Comparison of ENCODE assay signal across 21 mouse cellular contexts in genomic region chr2:120113476-120113875, GRCm38 (mm10). TPM values are rescaled to one million over a fixed set of nuclear protein-coding genes. Genes with fewer than 3 reads are reported as not detected.
DNase-seq lines count a peak whose midpoint lies in the region; TF ChIP-seq lines count a peak whose summit lies in the region.
"Had no signal": no experiment of that assay in that cellular context is flagged by ENCODE, and none has a peak within 500 bp of the region (broad histone marks: within the 10 kb centered on the region; RNA-seq: fewer than 3 reads in every experiment).

No protein-coding gene starts in this region.

- peaks cover 46% of the 10 kb centered on the region for H3K4me1 ChIP-seq in lung, adult 2 months (ENCODE audit: control insufficient read depth, insufficient read depth, low read length)
- H3K4me1 ChIP-seq: hindbrain, embryonic 12.5 days; midbrain, embryonic 10.5 days; neural tube, embryonic 12.5 days had no signal

- intact Hi-C loops in heart, postnatal 25 days (cut with DNase I) = no loop called here

- whole genome bisulfite sequencing in lung, adult 2 months = 34% methylated on average over 6 of the region's 6 CpGs

- no peak overlapping the region for H3K4me3 ChIP-seq in lung, adult 2 months (replicated peaks; ENCODE audit: extremely low read depth, low read depth, low read length)
- H3K4me3 ChIP-seq: embryonic facial prominence, embryonic 15.5 days; hindbrain, embryonic 12.5 days; left cerebral cortex, adult 2 months; liver, embryonic 12.5 days; midbrain, embryonic 10.5 days; neural tube, embryonic 12.5 days had no signal

- no peak for TF ChIP-seq CTCF in lung, adult 2 months (IDR thresholded peaks at IDR 0.05; ENCODE audit: insufficient read depth, low read length)

- DNase-seq in heart, adult 18-20 months = peak; percentile 60 to 70
- DNase-seq in heart, postnatal 25 days (ENCODE audit: low spot score) = no peak
- peak; percentile 58 to 74 for DNase-seq in lung, adult 18-20 months
- DNase-seq in lung, adult 2 months = no peak
- peak; percentile 81 for DNase-seq in lung, postnatal 25 days (ENCODE audit: low spot score)
- DNase-seq in thymus, postnatal 10 days (ENCODE audit: low spot score in 2 of 2) = no peak
- DNase-seq in left cerebral cortex, adult 18-20 months (ENCODE audit: low spot score in 2 of 2) = no peak
- DNase-seq: adrenal gland, postnatal 36 days; cerebellum, adult 2 months; cerebellum, postnatal 36 days; gastrocnemius, postnatal 10 days; kidney, adult 8-10 months; kidney, postnatal 25 days; right cerebral cortex, postnatal 4 days; thymus, postnatal 36 days had no signal

- TF ChIP-seq POLR2A in lung, adult 2 months (IDR thresholded peaks at IDR 0.05; ENCODE audit: borderline replicate concordance, extremely low read depth, low read depth, low read length) = no peak

RNA-seq across cellular contexts. Expression of gene Ehd4, which starts 40.9 kb away (rescaled TPM):
- total RNA-seq in heart, adult 18-20 months (2021) = 100 to 1,000 TPM; 382 to 400 TPM
- total RNA-seq in heart, postnatal 25 days (2021) = 100 to 1,000 TPM; 377 to 459 TPM
- 236 and 247 TPM in 2 replicates for polyA plus RNA-seq in lung, adult 2 months (2012; rRNA removed)
- total RNA-seq in left cerebral cortex, adult 18-20 months (2021) = 10 to 100 TPM; 14.5 TPM

Comparison
In these comparisons a context has a peak if more than half of its experiments do, and no peak if none do; other contexts are left out.
1. DNase-seq: peak in heart, adult 18-20 months (2 of 2), lung, adult 18-20 months (2 of 2) and lung, postnatal 25 days (single experiment); none in heart, postnatal 25 days (single experiment), lung, adult 2 months (single experiment), thymus, postnatal 10 days (0 of 2) and left cerebral cortex, adult 18-20 months (0 of 2).
2. RNA of gene Ehd4, which starts 40.9 kb away (total RNA-seq): 377 to 459 TPM in heart, postnatal 25 days and 382 to 400 TPM in heart, adult 18-20 months; 14.5 TPM in left cerebral cortex, adult 18-20 months; every median in the first group is over 10 times any median in the second.